Mouse (Mus musculus) olfactory bulb, adult 2 months (tissue): ENCODE measurements at regions not wholly inside any gene's neighbourhood (a gene's known extent, or its start where the extent isn't known, plus 50 kb on each side); places are given as distances from the start of the nearest gene placed in this dataset.

Source experiments
- CTCF ChIP-seq: fragments of 200-500 bp; IDR thresholded peaks from 2 replicates; pipeline ENCODE4 v1.5.1; 2012; ENCODE audit warnings: low read depth, mild to moderate bottlenecking, low read length, moderate library complexity; ENCODE audit not compliant: insufficient read depth
- POLR2A ChIP-seq: fragments of 200-500 bp; IDR thresholded peaks from 2 replicates; pipeline ENCODE4 v1.6.1; 2012; ENCODE audit warnings: mild to moderate bottlenecking, low read depth, low read length, moderate library complexity; ENCODE audit not compliant: insufficient read depth

- TF ChIP-seq CTCF (no peak), POLR2A (no peak)
Observed at GRCm38 (mm10) chr12:71430331-71430730, 120.6 kb downstream of the Dact1 start.
